Mouse (Mus musculus): Measurements from ENCODE around the gene Fads6. TPM values are rescaled to one million over a fixed set of nuclear protein-coding genes. Genes with fewer than 3 reads are reported as not detected.

Gene Fads6
- polyA plus RNA-seq (2015; fragmentation: Nextera tagmentation; extraction: Ambion mirVana), result 1.2 and 1.5 TPM in 2 replicates

- WGBS, result 1% methylated on average over 44 of the region's 44 CpGs
- peak within 1 kb of the TSS; percentile 84 for H3K4me2 ChIP-seq (ENCODE audit: low read depth, low read length)
- no peaks in the 10 kb centered on the region for H3K36me3 ChIP-seq (ENCODE audit: control insufficient read depth, insufficient read depth, low read length)
- peak within 1 kb of the TSS; percentile 50 for H3K27ac ChIP-seq (ENCODE audit: low read length)
- peak within 1 kb of the TSS; percentile 54 for H3K4me3 ChIP-seq (ENCODE audit: low read length)
- peaks cover 6% of the 10 kb centered on the region; the same call in 1 of the 2 replicates for H3K4me1 ChIP-seq (ENCODE audit: control insufficient read depth, insufficient read depth, low read length)
- H3K27me3 ChIP-seq (replicated peaks; ENCODE audit: control insufficient read depth, insufficient read depth, low read length), result no peaks in the 10 kb centered on the region
- peak; percentile 69 for ATAC-seq
- H3K9ac ChIP-seq (ENCODE audit: low read depth, low read length), result peak within 1 kb of the TSS; percentile 70
- no peaks in the 10 kb centered on the region for H3K9me3 ChIP-seq (ENCODE audit: control insufficient read depth, low read length)
These were observed at the start of gene Fads6 for GRCm38 (mm10) chr11:115297214-115297826. Gene Fads6 (minus strand): TSS chr11:115297663.

GRCm38 (mm10) chr11:115345515-115345914 is 48.1 kb upstream of the Fads6 start:
- WGBS, result 28% methylated on average over 7 of the region's 7 CpGs
- no peak for ATAC-seq

GRCm38 (mm10) chr11:115344967-115345366 is 47.5 kb upstream of the Fads6 start:
- no peak for ATAC-seq
- H3K27me3 ChIP-seq (replicated peaks; ENCODE audit: control insufficient read depth, insufficient read depth, low read length), result peaks cover 8% of the 10 kb centered on the region
- H3K9me3 ChIP-seq (ENCODE audit: control insufficient read depth, low read length), result no peaks in the 10 kb centered on the region
- H3K36me3 ChIP-seq (ENCODE audit: control insufficient read depth, insufficient read depth, low read length), result no peaks in the 10 kb centered on the region
- 14% methylated on average over 12 of the region's 12 CpGs for WGBS
- H3K27ac ChIP-seq (ENCODE audit: low read length), result no peak overlapping the region
- H3K4me2 ChIP-seq (ENCODE audit: low read depth, low read length), result no peak overlapping the region
- no peak overlapping the region for H3K4me3 ChIP-seq (ENCODE audit: low read length)
- peaks cover 25% of the 10 kb centered on the region for H3K4me1 ChIP-seq (ENCODE audit: control insufficient read depth, insufficient read depth, low read length)
- no peak overlapping the region for H3K9ac ChIP-seq (ENCODE audit: low read depth, low read length)

More at GRCm38 (mm10) chr11:115345515-115345914, 48.1 kb upstream of the Fads6 start:
- H3K27ac ChIP-seq (ENCODE audit: low read length), result no peak overlapping the region
- no peak overlapping the region for H3K4me2 ChIP-seq (ENCODE audit: low read depth, low read length)
- peaks cover 8% of the 10 kb centered on the region for H3K27me3 ChIP-seq (replicated peaks; ENCODE audit: control insufficient read depth, insufficient read depth, low read length)
- H3K4me3 ChIP-seq (ENCODE audit: low read length), result no peak overlapping the region
- no peak overlapping the region for H3K9ac ChIP-seq (ENCODE audit: low read depth, low read length)
- H3K9me3 ChIP-seq (ENCODE audit: control insufficient read depth, low read length), result no peaks in the 10 kb centered on the region
- peaks cover 25% of the 10 kb centered on the region for H3K4me1 ChIP-seq (ENCODE audit: control insufficient read depth, insufficient read depth, low read length)
- H3K36me3 ChIP-seq (ENCODE audit: control insufficient read depth, insufficient read depth, low read length), result no peaks in the 10 kb centered on the region

- peaks cover 12% of the 10 kb centered on the region for H3K27me3 ChIP-seq (replicated peaks; ENCODE audit: control insufficient read depth, insufficient read depth, low read length)
- no peak overlapping the region for H3K27ac ChIP-seq (ENCODE audit: low read length)
- peaks cover 21% of the 10 kb centered on the region for H3K4me1 ChIP-seq (ENCODE audit: control insufficient read depth, insufficient read depth, low read length)
- no peaks in the 10 kb centered on the region for H3K36me3 ChIP-seq (ENCODE audit: control insufficient read depth, insufficient read depth, low read length)
- WGBS, result 64% methylated on average over 6 of the region's 6 CpGs
- H3K4me2 ChIP-seq (ENCODE audit: low read depth, low read length), result no peak overlapping the region
- H3K9ac ChIP-seq (ENCODE audit: low read depth, low read length), result no peak overlapping the region
- H3K9me3 ChIP-seq (ENCODE audit: control insufficient read depth, low read length), result no peaks in the 10 kb centered on the region
- no peak overlapping the region for H3K4me3 ChIP-seq (ENCODE audit: low read length)
- ATAC-seq, result 0 out of 2 replicates have a peak, but pooled peaks have one; percentile 25
These were observed 44.4 kb upstream of the Fads6 start for GRCm38 (mm10) chr11:115341866-115342265.

- peaks cover 14% of the 10 kb centered on the region for H3K27me3 ChIP-seq (replicated peaks; ENCODE audit: control insufficient read depth, insufficient read depth, low read length)
- H3K36me3 ChIP-seq (ENCODE audit: control insufficient read depth, insufficient read depth, low read length), result no peaks in the 10 kb centered on the region
- no peak overlapping the region for H3K4me2 ChIP-seq (ENCODE audit: low read depth, low read length)
- ATAC-seq, result no peak
- 64% methylated on average over 2 of the region's 2 CpGs for WGBS
- H3K4me1 ChIP-seq (ENCODE audit: control insufficient read depth, insufficient read depth, low read length), result peaks cover 14% of the 10 kb centered on the region
- H3K9ac ChIP-seq (ENCODE audit: low read depth, low read length), result no peak overlapping the region
- no peak overlapping the region for H3K4me3 ChIP-seq (ENCODE audit: low read length)
- no peaks in the 10 kb centered on the region for H3K9me3 ChIP-seq (ENCODE audit: control insufficient read depth, low read length)
- no peak overlapping the region for H3K27ac ChIP-seq (ENCODE audit: low read length)
These were observed 43.8 kb upstream of the Fads6 start for GRCm38 (mm10) chr11:115341246-115341645.

GRCm38 (mm10) chr11:115337826-115338225 is 40.4 kb upstream of the Fads6 start:
- H3K27me3 ChIP-seq (replicated peaks; ENCODE audit: control insufficient read depth, insufficient read depth, low read length), result peaks cover 33% of the 10 kb centered on the region
- peaks cover 11% of the 10 kb centered on the region for H3K4me1 ChIP-seq (ENCODE audit: control insufficient read depth, insufficient read depth, low read length)
- no peak overlapping the region for H3K9ac ChIP-seq (ENCODE audit: low read depth, low read length)
- 33% methylated on average over 1 of the region's 1 CpGs for WGBS
- no peak overlapping the region for H3K4me3 ChIP-seq (ENCODE audit: low read length)
- no peaks in the 10 kb centered on the region for H3K36me3 ChIP-seq (ENCODE audit: control insufficient read depth, insufficient read depth, low read length)
- H3K4me2 ChIP-seq (ENCODE audit: low read depth, low read length), result no peak overlapping the region
- H3K9me3 ChIP-seq (ENCODE audit: control insufficient read depth, low read length), result no peaks in the 10 kb centered on the region
- ATAC-seq, result 0 out of 2 replicates have a peak, but pooled peaks have one; percentile 34
- no peak overlapping the region for H3K27ac ChIP-seq (ENCODE audit: low read length)

- 49% methylated on average over 3 of the region's 3 CpGs for WGBS
These were observed 39.9 kb upstream of the Fads6 start for GRCm38 (mm10) chr11:115337350-115337749.

GRCm38 (mm10) chr11:115336115-115336514 is 38.7 kb upstream of the Fads6 start:
- Histone ChIP-seq H3K27me3 (replicated peaks; ENCODE audit: control insufficient read depth, insufficient read depth, low read length) (peaks cover 38% of the 10 kb centered on the region), H3K9me3 (ENCODE audit: control insufficient read depth, low read length) (no peaks in the 10 kb centered on the region), H3K36me3 (ENCODE audit: control insufficient read depth, insufficient read depth, low read length) (no peaks in the 10 kb centered on the region), H3K4me3 (ENCODE audit: low read length) (no peak overlapping the region), H3K27ac (ENCODE audit: low read length) (no peak overlapping the region), H3K9ac (ENCODE audit: low read depth, low read length) (no peak overlapping the region), H3K4me1 (ENCODE audit: control insufficient read depth, insufficient read depth, low read length) (peaks cover 11% of the 10 kb centered on the region), H3K4me2 (ENCODE audit: low read depth, low read length) (no peak overlapping the region)
- 17% methylated on average over 6 of the region's 6 CpGs for WGBS
- no peak for ATAC-seq

More at GRCm38 (mm10) chr11:115337350-115337749, 39.9 kb upstream of the Fads6 start:
- Histone ChIP-seq H3K4me2 (ENCODE audit: low read depth, low read length) (no peak overlapping the region), H3K9me3 (ENCODE audit: control insufficient read depth, low read length) (no peaks in the 10 kb centered on the region), H3K27me3 (replicated peaks; ENCODE audit: control insufficient read depth, insufficient read depth, low read length) (peaks cover 34% of the 10 kb centered on the region), H3K4me3 (ENCODE audit: low read length) (no peak overlapping the region), H3K27ac (ENCODE audit: low read length) (no peak overlapping the region), H3K4me1 (ENCODE audit: control insufficient read depth, insufficient read depth, low read length) (peaks cover 11% of the 10 kb centered on the region), H3K9ac (ENCODE audit: low read depth, low read length) (no peak overlapping the region), H3K36me3 (ENCODE audit: control insufficient read depth, insufficient read depth, low read length) (no peaks in the 10 kb centered on the region)
- ATAC-seq, result peak; percentile 74

GRCm38 (mm10) chr11:115335223-115335622 is 37.8 kb upstream of the Fads6 start:
- peaks cover 11% of the 10 kb centered on the region for H3K4me1 ChIP-seq (ENCODE audit: control insufficient read depth, insufficient read depth, low read length)
- peak overlapping the region; percentile 43; the same call in 1 of the 2 replicates for H3K4me2 ChIP-seq (ENCODE audit: low read depth, low read length)
- H3K36me3 ChIP-seq (ENCODE audit: control insufficient read depth, insufficient read depth, low read length), result no peaks in the 10 kb centered on the region
- ATAC-seq, result no peak
- H3K4me3 ChIP-seq (ENCODE audit: low read length), result no peak overlapping the region
- no peaks in the 10 kb centered on the region for H3K9me3 ChIP-seq (ENCODE audit: control insufficient read depth, low read length)
- 52% methylated on average over 12 of the region's 12 CpGs for WGBS
- H3K27ac ChIP-seq (ENCODE audit: low read length), result no peak overlapping the region
- H3K27me3 ChIP-seq (replicated peaks; ENCODE audit: control insufficient read depth, insufficient read depth, low read length), result peaks cover 38% of the 10 kb centered on the region
- no peak overlapping the region for H3K9ac ChIP-seq (ENCODE audit: low read depth, low read length)
